Mouse (Mus musculus) bone marrow, adult 2 months (tissue): Measurements from ENCODE around the gene Cdkn2c. TPM values are rescaled to one million over a fixed set of nuclear protein-coding genes. Genes with fewer than 3 reads are reported as not detected.

ENCODE experiments used
- H3K27ac ChIP-seq: fragments of 200-500 bp; 2 replicates; pipeline ENCODE4 v1.5.1; 2012; ENCODE audit warnings: low read depth, mild to moderate bottlenecking, control low read depth, inconsistent platforms, low read length; ENCODE audit not compliant: control insufficient read depth, poor library complexity, insufficient read depth
- H3K4me1 ChIP-seq: fragments of 200-500 bp; 2 replicates; pipeline ENCODE4 v1.6.1; 2011; ENCODE audit warnings: low read length; ENCODE audit not compliant: control insufficient read depth, insufficient read depth
- H3K4me3 ChIP-seq: fragments of 200-500 bp; replicated peaks from 2 replicates; pipeline ENCODE3; 2011; ENCODE audit warnings: mild to moderate bottlenecking, low read depth, low read length, control low read depth; ENCODE audit not compliant: control insufficient read depth
- CTCF ChIP-seq: fragments of 200-500 bp; IDR thresholded peaks from 2 replicates; pipeline ENCODE4 v1.5.1; 2011; ENCODE audit warnings: low read length, control low read depth; ENCODE audit not compliant: control insufficient read depth, insufficient read depth
- POLR2A ChIP-seq: fragments of 200-500 bp; IDR thresholded peaks from 2 replicates; pipeline ENCODE4 v1.6.1; 2011; ENCODE audit warnings: low read depth, mild to moderate bottlenecking, control low read depth, low read length, borderline replicate concordance; ENCODE audit not compliant: control insufficient read depth
- WGBS: fragments of 180-500 bp; shearing (Covaris S2); methylation state at CpG from one replicate; pipeline ENCODE4 v1.1.7; 2018; 5-methylcytosine and 5-hydroxymethylcytosine counted together
- polyA plus RNA-seq: library from polyadenylated mRNA; stranded (reverse); fragments of >200 nt; gene quantifications from 2 replicates; pipeline ENCODE4 v1.2.4, GENCODE M21; 2011; ENCODE audit warnings: low replicate concordance; ENCODE audit not compliant: missing spikeins, insufficient read depth, insufficient read length

Gene Cdkn2c
- polyA plus RNA-seq, 1 experiment: 24.8 TPM

DNA sequence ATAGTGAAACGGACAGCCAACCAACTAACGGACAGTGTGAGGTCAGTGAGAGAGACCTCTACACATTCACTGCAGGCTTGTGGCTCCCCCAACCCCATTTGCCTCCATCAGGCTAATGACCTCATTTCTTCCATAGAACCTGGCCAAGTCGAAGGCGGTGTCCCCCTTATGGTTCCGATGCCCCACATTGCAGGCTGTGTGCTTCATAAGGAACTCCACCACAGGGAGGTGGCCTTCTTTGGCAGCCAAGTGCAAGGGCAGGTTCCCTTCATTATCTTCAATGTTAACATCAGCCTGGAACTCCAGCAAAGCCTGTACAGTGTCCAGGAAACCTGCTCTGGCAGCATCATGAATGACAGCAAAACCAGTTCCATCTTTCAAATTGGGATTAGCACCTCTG is 5.8 kb downstream of the Cdkn2c start:
- WGBS: 89% methylated on average over 5 of the region's 5 CpGs
- H3K27ac ChIP-seq: no peak overlapping the region
- no peaks in the 10 kb centered on the region for H3K4me1 ChIP-seq
- H3K4me3 ChIP-seq: no peak overlapping the region
- TF ChIP-seq POLR2A: no peak
- TF ChIP-seq CTCF: no peak

DNA sequence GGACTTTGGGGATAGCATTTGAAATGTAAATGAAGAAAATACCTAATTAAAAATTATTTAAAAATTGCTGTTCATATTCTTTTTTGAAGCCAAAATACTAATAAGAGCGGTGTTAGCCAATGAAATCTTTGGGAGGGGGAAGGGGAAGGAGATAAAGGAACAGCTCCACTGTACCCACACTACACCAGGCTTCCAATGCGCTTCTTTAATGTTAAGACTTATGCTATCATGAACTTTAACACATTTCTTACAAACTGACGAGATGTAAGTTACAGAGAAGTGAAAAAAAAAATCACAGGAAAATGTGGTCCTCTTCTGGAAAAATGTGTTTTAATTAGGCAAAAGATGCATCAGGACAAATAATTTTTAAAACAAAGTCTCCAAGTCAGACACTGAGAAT is 6.4 kb downstream of the Cdkn2c start:
- WGBS: 92% methylated on average over 3 of the region's 3 CpGs
- H3K4me3 ChIP-seq: no peak overlapping the region
- no peak for TF ChIP-seq POLR2A
- no peak overlapping the region for H3K27ac ChIP-seq
- no peaks in the 10 kb centered on the region for H3K4me1 ChIP-seq

DNA sequence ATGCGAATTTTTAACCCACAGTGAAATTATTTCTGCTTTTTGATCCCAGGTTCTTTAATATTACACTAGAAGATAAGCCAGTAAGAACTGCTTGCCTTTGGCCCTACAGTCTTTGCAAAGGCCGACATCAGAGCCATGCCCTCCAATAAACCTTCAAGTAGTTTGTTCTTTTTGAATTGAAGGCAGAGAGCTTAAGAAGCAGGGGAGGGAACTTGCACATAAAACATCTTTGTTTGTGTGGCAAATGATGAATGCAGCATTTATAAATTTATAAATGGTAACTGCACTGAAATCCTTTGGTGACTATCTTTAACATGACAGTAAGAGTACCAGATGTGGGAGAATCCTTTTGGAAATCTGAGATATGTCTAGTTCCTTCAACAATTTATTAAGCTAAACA is 7.4 kb downstream of the Cdkn2c start:
- Histone ChIP-seq H3K4me3 (no peak overlapping the region), H3K4me1 (no peaks in the 10 kb centered on the region), H3K27ac (no peak overlapping the region)
- TF ChIP-seq POLR2A (no peak), CTCF (no peak)
- WGBS: 86% methylated on average over 2 of the region's 2 CpGs

DNA sequence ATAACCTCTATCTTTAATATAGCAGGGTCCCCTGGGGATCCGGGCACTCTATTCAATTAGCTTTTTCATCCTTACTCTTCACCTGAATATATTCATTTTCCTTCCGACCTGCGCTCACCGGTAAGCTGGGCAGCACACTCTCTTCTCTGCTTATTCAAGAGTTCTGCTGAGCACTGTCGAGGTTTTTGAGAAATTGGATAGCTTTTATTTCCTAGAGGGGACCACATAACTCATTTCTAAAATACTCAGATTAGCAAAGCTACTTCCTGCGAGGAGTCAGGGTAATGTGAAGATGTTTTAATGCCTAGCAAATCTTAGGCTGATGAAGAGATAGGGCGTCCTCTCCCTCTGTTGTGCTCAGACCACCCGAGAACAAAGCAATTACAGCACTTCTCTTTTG is 8.2 kb downstream of the Cdkn2c start:
- 61% methylated on average over 8 of the region's 8 CpGs for WGBS
- no peak for TF ChIP-seq CTCF
- TF ChIP-seq POLR2A: no peak
- Histone ChIP-seq H3K27ac (no peak overlapping the region), H3K4me1 (no peaks in the 10 kb centered on the region), H3K4me3 (no peak overlapping the region)

DNA sequence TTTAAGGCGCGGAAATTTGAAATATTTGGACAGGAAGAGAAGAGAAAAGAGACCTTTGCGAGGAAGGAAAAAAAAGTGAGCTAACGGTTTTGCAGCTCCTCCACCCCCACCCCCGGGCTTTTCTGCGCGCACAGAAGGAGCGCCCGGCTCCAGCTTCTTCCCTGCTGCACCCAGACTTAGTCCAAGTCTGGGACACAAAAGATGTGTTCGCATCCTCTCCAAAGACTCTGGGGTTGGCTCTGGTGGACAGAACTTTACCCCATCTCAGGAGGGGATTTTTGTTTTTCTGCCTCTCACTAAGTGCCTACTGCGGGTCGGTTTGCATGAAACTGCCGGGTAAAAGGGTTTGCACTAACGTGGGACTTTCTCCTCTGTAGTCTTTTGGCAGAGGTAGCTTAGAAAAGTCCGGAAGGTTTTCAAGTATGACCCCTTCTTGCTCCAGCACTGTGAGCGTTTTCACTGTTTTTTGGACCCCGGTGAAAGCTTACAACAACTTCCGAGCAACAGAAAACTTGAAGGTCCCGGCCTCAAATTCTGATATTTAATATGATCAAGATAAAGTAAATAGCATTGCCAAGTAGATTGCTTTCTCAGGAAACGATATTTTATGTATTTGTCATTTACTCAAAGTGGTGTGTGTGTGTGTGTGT is 9.0 kb downstream of the Cdkn2c start:
- Histone ChIP-seq H3K4me3 (peak overlapping the region; percentile 71), H3K27ac (no peak overlapping the region), H3K4me1 (no peaks in the 10 kb centered on the region)
- TF ChIP-seq POLR2A (no peak), CTCF (no peak)
- 6% methylated on average over 20 of the region's 20 CpGs for whole genome bisulfite sequencing

DNA sequence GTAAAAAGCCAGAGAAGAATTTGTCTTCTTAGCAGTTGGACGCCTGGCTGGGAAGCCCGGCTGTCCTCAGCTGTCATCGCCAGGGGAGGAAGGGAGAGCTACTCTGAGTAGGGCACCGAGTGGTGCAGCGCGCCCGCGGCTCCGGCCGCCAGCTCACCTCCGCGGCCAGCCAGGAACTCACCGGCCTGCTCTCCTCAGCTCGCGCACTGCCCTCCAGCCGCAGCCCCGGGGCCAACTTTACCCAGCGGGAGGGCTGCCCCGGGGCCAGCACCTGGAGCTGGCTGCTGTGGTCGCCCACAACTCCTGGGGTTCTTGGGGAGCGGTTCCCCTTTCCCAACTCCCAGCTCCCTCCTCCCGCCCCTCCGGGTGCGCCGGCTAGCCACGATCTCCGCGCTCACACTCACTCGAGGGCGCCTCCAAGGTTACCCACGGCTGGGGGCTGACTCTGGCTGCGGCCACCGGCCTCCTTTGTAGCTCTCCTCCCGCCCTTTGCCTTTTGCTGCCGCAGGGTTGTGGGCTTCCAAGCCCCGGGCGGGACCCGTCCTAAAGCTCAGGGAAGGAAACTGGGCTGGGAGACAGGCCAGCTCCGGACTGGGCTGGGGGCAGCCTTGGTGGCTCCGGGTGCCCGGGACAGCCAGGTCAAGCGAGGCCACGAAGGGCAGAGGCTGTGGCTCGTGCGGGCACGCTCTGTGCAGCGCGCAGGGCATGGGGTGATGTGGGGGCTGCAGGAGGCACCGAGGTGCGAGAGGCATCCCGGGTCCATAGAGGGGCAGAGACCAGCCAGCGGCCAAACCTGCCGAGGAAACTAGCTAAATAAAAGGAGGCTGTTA is 9.8 kb downstream of the Cdkn2c start:
- Histone ChIP-seq H3K27ac (peak overlapping the region; percentile 27; the same call in 1 of the 2 replicates), H3K4me1 (no peaks in the 10 kb centered on the region), H3K4me3 (peak overlapping the region; percentile 71)
- under 1% methylated on average over 53 of the region's 53 CpGs for WGBS
- no peak for TF ChIP-seq POLR2A
- TF ChIP-seq CTCF: no peak

DNA sequence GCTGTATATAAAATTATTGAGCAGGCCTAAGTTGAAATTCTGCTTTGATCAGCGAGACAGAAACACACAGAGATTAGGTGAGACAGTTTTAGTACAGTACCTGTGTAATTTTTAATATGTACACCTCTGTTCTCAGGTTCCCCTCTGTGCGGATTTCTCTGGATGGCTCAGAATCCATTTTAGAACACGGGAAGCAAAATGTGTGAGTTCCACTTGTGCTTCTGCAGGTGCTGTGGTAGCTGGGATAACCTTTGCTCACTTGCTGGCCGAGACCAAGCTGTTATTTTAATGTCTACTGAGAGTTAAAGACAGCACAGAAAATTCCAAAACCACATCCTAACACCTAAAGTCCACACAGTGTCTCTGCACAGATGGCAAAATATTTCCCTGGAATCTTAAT is 10.7 kb downstream of the Cdkn2c start:
- H3K4me3 ChIP-seq: no peak overlapping the region
- TF ChIP-seq CTCF (no peak), POLR2A (no peak)
- WGBS: 32% methylated on average over 4 of the region's 4 CpGs
- H3K27ac ChIP-seq: no peak overlapping the region
- H3K4me1 ChIP-seq: no peaks in the 10 kb centered on the region

DNA sequence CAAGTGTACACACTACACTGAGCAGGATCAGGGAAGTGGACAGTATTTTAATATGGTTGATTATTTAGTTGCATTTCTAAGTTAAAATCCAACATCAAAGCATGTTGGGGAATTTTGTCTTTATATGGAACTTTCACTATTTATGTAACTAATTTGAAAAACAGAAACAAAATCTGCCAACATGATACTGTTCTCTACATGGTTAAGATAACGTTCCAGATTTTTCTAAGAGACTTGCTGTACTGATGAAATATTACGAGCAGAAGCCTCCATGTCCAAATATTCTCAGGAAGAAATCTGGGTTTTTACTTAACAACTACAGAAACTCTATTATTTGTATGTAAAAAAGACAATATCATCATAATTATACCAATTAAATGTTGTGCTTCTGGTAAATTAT is 11.3 kb downstream of the Cdkn2c start:
- H3K4me3 ChIP-seq: no peak overlapping the region
- no peak for TF ChIP-seq POLR2A
- TF ChIP-seq CTCF: no peak
- no peaks in the 10 kb centered on the region for H3K4me1 ChIP-seq
- 66% methylated on average over 2 of the region's 2 CpGs for WGBS
- no peak overlapping the region for H3K27ac ChIP-seq
